Mouse (Mus musculus) forebrain, embryonic 13.5 days (tissue): ENCODE measurements around the gene Gp5. TPM values are rescaled to one million over a fixed set of nuclear protein-coding genes. Genes with fewer than 3 reads are reported as not detected.

Experiments used
- ATAC-seq: fragments of 200-750 bp; cut with Nextera tagmentation; 2 replicates; pipeline ENCODE4 v1.8.0; 2017
- H3K27ac ChIP-seq: fragments of 300-500 bp; sonication (generic); 2 replicates; pipeline ENCODE4 v1.5.1; 2015; ENCODE audit warnings: inconsistent platforms, mild to moderate bottlenecking, moderate library complexity
- H3K27me3 ChIP-seq: fragments of 300-500 bp; sonication (generic); 2 replicates; pipeline ENCODE4 v1.6.1; 2015; ENCODE audit warnings: mild to moderate bottlenecking, inconsistent platforms
- H3K36me3 ChIP-seq: fragments of 300-500 bp; sonication (generic); 2 replicates; pipeline ENCODE4 v1.6.1; 2015; ENCODE audit warnings: mild to moderate bottlenecking, inconsistent platforms; ENCODE audit not compliant: poor library complexity, severe bottlenecking
- H3K4me1 ChIP-seq: fragments of 300-500 bp; sonication (generic); 2 replicates; pipeline ENCODE4 v1.6.1; 2015; ENCODE audit warnings: inconsistent platforms
- H3K4me2 ChIP-seq: fragments of 300-500 bp; sonication (generic); 2 replicates; pipeline ENCODE4 v1.6.1; 2015; ENCODE audit warnings: inconsistent platforms, mild to moderate bottlenecking, moderate library complexity
- H3K4me3 ChIP-seq: fragments of 300-500 bp; sonication (generic); 2 replicates; pipeline ENCODE4 v1.5.1; 2015; ENCODE audit warnings: mild to moderate bottlenecking, inconsistent platforms
- H3K9ac ChIP-seq: fragments of 300-500 bp; sonication (generic); 2 replicates; pipeline ENCODE4 v1.6.1; 2015; ENCODE audit warnings: mild to moderate bottlenecking, inconsistent platforms
- H3K9me3 ChIP-seq: fragments of 300-500 bp; sonication (generic); replicated peaks from 2 replicates; pipeline ENCODE4 v1.6.1; 2016; ENCODE audit warnings: inconsistent platforms
- WGBS: fragments of 180-500 bp; shearing (Covaris S2); methylation state at CpG from one replicate; pipeline ENCODE4 v1.1.7; 2015; 5-methylcytosine and 5-hydroxymethylcytosine counted together
- polyA plus RNA-seq: library from polyadenylated mRNA; unstranded; fragments of >200 nt; fragmentation: Nextera tagmentation; extraction: Ambion mirVana; gene quantifications from 2 replicates; pipeline ENCODE4 v1.2.1, GENCODE M21; 2015

Gp5 gene
- polyA plus RNA-seq, 1 experiment from 2014 or later = 0.34 TPM

DNA sequence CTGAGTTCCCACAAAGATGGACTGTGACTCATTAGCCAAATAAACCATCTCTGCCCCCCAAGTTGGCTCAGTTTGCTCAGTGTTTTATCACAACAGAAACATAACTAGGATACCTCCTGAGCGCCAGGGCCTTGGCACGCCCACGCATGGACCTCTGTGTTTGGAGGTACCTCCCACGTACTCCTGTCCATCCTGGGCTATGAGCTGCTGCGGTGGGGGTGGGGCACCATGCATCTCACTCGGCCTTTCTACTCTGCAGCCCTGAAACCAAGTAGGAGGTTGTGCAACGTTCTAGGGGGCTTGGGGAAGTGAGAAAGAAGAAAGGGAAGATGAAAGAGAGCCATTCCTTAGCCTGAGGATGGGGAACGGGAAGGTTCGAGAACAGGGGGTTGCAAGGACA lies 52.9 kb downstream of the Gp5 start:
- no peak overlapping the region for H3K9ac ChIP-seq
- peaks cover 3% of the 10 kb centered on the region; the same call in 1 of the 2 replicates for H3K27me3 ChIP-seq
- H3K27ac ChIP-seq = no peak overlapping the region
- H3K9me3 ChIP-seq = no peaks in the 10 kb centered on the region
- H3K4me3 ChIP-seq = no peak overlapping the region
- H3K36me3 ChIP-seq = no peaks in the 10 kb centered on the region
- ATAC-seq = no peak
- no peaks in the 10 kb centered on the region for H3K4me1 ChIP-seq
- H3K4me2 ChIP-seq = no peak overlapping the region
- WGBS = 85% methylated on average over 9 of the region's 9 CpGs

Other genes with a start within 250 kb of the Gp5 start
- gene Hes1, start 246.4 kb downstream of the Gp5 start, polyA plus RNA-seq = 29.9 and 30.4 TPM in 2 replicates
- not detected in 2 replicates for gene Cpn2, start 43.3 kb downstream of the Gp5 start, polyA plus RNA-seq
- 0.08 and 0.09 TPM in 2 replicates for gene Lrrc15, start 27.5 kb downstream of the Gp5 start, polyA plus RNA-seq
- 8.4 and 8.6 TPM in 2 replicates for gene Atp13a3, start 95.2 kb upstream of the Gp5 start, polyA plus RNA-seq
- 56.2 and 60.8 TPM in 2 replicates for gene Tmem44, start 240.1 kb upstream of the Gp5 start, polyA plus RNA-seq